Mouse (Mus musculus) layer of hippocampus, postnatal 10 days (tissue): ENCODE measurements around the gene Rnf182. TPM values are rescaled to one million over a fixed set of nuclear protein-coding genes. Genes with fewer than 3 reads are reported as not detected.

Experiments
- DNase-seq, 2 experiments: peaks; one replicate each; pipeline ENCODE4 v3.0.0; 2021; ENCODE audit warnings: low spot score in 2 of 2
- total RNA-seq, 2 experiments: library from RNA; stranded (reverse); gene quantifications; 2 replicates each; pipeline ENCODE4 v1.2.3; 2021

The Rnf182 gene
- total RNA-seq, 2 experiments from 2014 or later: 33.4 to 37.8 TPM

DNA sequence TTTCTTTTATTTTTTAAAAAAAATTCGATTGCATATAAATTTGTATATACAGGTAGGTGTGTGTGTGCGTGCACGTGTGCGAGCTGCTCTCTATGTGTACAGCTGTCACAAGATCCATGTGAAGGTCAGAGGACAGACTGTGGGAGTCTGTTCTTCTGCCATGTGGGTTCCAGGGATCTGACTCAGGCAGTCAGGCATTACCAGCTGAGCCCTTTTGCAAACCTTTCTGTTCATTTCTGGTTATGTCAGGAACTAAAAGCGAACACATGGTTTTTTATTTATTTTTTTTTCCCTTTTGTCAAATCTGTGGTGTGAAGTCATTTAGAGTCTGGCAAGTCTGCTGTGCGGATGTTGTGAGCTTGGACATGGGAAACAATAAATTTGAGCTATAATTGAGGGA is 6.7 kb upstream of the Rnf182 start:
- DNase-seq: peak in 1 of 2 experiments; percentile 24

DNA sequence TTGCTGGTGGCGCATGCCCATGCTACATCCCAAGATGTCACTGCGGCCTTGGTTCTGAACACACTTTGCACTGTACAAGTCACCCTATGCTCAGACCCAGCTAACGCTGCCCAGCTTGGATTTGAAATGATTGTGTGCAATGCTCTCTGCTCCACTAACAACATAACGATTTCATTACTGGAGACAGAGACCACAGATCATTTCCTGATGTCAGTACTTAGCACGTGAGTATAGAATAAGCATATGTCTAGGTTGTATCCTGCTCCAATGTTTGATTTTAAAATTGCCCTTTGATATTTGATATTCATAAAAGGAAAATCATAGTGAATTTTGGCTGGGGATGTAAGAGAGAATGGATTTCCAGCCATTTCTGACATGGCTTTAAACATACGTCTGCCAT is 3.5 kb upstream of the Rnf182 start:
- no peak for DNase-seq

DNA sequence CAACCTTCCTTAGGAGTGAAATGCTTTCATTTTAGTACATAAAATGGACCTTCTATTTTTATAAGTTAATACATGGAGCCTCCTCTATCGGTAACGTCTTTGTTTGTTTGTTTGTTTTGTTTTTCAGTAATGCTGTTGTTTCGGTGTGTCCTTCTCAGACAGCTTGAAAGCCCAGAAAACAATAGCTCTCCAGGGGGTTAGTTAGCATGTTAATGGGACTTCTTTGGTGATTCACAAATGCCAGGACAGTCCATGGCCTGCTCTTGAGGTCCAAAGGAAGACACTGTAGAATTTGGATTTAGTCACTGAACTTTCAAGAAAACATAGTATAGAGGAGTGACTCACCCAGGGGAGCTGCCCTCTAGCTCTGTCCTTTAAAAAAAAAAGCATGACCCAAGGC is 843 bp upstream of the Rnf182 start:
- DNase-seq: no peak

DNA sequence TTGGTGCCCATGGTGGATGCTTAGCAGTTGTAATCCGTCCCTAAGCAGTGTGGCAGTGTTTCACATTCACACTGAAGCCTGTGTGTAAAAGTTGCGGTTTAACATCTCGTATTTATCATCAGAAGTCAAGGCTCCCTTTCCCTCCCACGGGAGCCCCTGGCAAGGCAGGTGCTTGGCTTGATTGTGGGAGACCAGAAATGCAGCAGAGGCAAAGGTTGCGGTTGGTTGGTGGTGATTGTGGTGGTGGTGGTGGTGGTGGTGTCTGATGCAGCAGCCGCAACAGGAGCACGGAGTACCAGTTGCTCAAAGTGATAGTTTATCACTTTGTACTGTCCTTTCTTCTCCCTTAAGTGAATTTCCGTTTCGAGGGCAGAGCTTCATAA is 325 bp upstream of the Rnf182 start:
- DNase-seq: no peak

DNA sequence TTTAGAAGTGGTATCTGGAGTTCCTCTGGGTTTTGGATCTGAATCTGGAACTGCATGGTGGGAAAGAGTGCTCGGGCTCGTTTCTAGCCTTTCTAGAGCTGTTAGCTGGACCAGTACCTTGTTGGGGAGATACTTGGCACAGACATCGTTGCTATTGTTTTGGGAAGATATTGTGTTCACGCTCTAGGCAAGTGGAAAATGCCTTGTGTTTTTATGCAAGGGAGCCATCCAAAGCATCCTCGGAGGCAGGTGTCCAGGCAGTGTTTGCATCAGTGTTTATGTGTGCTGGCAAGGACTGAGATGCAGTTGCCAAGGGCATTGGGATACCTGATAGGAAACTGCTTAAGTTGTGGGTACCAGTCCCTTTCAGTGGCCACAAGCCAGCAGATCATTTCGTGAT is 1.0 kb downstream of the Rnf182 start:
- peak in 1 of 2 experiments; percentile 27 for DNase-seq

DNA sequence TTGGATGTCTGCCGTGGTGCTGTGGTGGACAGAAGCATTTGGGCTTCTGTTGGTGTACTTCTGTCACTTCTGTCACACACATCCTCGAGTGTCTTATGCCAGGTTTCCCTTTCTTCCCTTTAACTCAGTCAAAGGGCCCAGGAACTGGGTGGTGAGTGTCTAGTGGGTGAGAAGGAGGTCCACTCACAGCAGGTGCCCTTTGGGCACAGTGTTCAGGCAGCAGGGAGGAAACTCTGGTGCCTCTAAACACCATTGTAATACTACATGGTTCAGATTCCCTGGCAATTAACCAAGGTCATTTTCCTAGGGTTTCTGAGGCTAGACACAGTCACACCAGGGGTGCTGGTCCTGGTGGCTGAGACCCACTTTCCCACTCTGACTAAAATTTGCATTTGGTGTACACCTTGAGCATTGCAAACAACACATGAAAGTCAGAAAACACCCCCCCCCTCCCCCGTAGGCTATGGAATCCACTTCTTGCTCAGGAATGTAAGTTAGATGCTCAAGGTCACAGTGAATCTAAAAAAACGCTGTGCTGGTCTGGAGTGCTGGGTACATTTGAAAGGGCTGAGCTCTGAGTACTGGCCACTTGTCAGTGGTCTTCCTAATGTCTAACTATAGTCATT is 4.2 kb downstream of the Rnf182 start:
- no peak for DNase-seq

DNA sequence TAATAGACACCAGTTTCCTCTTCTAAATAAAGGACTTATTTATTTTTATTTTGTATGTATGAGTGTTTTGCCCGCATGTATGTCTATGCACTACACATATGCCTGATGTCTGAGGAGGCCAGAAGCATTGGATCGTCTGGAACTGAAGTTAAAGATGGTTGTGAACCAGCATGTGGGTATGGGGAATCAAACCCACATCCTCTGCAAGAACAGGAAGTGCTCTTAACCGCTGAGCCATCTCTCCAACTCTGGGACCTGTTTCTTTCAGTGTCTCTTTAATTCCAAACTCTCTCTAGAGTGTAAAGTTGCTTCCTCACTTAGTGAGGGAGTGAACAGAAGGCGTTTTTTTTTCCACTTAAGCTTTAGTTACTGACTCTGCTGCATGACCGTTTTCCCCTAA is 12.4 kb downstream of the Rnf182 start:
- DNase-seq: no peak

DNA sequence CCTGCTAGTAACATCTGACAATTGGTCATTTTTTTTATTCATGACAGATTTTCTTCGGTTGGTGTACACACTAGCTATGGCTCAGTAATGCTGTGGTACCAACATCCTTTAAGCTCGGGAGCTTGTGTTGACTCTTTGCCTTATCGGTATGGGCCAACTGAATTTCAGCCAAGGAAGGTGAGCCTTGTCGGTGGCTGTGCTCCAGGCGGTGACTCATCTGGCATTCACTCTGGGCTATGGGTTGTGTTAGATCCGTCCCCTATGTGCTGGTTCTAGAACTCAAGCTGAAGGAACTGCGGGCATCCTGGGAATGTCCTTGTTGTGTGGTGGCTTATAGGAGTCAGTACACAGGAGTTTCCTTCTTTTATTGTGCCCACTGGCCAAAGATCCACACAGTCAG is 14.3 kb downstream of the Rnf182 start:
- no peak for DNase-seq

DNA sequence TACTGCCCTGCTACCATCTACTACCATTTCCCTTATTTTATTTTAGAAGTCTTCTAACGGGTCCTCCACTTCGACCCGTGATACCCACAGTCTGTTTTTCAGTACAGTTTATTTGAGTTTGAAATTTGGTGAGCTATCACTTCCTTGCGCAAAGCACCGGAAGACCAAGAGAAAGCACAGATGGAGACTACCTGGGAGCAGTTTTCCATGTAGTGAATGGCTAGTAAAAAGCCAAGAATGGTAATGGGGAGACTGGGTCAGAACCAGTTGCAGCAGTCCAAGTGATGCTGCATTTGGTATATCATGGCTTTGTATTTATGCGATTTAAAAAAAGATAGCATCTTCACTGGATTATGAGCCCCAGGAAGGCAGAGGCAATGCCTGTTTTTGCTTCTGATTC is 15.8 kb downstream of the Rnf182 start:
- no peak for DNase-seq

DNA sequence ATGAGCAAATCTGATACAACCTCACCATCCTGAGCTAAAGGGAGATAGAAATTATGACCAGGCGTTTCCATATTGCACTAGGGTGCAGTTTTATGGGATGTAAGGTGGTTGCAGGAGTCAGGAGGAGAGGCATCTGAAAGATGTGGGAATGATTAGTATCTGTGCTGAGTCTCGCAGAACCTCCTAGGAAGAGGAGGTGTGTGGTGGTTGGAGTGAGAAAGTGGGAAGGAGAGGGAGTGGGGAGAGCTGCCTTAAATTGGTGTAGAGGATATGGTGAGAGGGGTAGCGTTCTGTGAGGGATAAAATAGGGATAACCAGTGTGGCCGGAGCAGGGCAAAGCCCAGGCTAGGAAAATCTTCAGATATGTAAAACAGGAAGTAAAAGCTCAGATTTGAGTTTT is 17.5 kb downstream of the Rnf182 start:
- DNase-seq: no peak

DNA sequence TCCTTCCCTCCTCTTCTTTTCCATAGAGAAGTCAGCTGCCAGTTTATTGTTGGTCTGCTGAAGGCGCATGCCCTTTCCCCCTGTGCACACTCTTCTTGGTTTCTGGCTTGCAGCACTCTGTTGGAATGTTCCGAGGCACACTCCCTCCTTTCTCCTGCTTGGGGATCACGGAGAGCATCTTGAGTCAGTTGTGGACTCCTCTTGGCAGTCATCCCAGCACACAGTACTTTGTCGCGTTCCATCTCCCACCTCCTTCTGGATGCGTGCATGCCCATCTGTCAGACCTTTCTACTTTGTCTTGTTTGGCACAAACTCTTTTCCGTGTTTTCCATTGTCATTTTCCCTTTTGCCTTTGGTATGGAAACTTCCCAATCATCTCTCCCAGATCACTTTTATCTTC is 22.2 kb downstream of the Rnf182 start:
- no peak for DNase-seq

DNA sequence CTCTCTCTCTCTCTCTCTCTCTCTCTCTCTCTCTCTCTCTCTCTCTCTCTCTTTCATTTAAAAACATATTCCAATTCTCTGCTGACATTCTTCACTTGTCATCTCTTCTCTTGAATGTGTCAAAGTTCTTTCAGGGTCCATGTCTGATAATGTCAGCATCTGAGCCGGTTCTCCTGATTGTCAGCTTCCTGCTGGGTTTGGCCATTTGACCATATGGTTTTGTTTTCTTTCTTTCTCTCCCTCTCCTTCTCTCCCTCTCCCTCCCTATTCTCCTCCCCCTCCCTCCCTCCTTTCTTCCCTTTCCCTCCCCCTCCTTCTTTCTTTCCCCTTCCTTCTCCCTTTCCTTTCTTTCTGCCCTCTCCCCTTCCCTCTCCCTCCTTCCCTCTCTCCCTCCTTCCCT is 29.5 kb downstream of the Rnf182 start:
- peak in 1 of 2 experiments; percentile 4 for DNase-seq

DNA sequence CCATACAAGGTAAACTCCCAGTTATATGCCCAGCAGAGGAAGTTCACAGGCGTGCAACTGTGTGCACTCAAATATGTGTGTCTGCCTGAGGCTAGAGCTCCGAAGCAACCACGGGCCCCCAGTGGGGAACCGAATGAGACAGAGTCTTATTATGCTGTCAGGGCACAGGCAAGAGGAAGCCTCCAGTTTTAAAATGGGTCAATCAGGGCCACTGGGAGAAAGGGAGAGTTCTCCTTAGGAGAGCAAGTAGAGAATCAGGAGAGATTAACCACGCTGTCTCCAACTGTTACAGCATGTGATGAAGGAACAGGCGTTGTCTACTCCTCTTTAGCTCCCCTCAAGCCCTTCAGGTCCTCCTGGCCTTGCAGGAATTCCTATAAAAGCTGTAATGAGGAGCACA is 33.0 kb downstream of the Rnf182 start:
- DNase-seq: no peak

DNA sequence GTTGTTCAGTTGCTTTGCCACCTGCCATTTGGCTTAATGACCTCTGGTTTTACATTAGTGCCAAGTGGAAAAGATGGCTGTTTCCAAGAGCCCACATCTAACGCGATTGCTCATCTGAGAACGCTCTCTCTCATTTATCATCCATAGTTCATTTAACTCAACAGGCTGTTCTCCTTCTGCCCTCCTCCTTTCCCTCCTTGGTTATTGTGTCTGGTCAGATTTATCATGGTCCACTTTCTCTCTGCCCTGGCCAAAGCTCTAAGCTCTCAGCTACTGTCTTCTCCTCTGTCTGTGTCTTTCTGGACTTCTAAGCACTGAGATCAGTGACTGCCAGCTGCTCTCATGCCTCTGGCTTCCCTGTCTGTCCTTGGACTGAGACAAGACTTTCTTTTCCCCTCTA is 35.8 kb downstream of the Rnf182 start:
- DNase-seq: no peak

DNA sequence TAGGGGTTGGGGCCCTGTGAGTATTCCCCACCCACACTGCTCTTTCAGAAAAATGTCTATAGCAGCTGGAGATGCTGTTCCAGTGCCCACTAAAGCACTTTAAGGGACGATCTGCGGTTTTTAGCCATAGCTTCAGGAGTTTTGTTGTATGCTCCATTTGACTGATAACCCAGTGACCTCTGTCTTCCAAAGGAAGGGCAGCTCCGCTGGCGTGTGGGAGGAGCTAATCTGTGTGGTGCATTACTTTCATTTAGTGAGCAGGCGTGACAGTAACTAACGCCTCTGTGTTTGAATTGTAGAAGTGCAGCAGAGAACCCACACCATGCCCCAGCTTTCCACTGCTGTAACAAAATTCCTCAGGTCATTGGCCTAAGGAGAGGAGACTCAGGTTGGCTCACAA is 38.6 kb downstream of the Rnf182 start:
- no peak for DNase-seq

DNA sequence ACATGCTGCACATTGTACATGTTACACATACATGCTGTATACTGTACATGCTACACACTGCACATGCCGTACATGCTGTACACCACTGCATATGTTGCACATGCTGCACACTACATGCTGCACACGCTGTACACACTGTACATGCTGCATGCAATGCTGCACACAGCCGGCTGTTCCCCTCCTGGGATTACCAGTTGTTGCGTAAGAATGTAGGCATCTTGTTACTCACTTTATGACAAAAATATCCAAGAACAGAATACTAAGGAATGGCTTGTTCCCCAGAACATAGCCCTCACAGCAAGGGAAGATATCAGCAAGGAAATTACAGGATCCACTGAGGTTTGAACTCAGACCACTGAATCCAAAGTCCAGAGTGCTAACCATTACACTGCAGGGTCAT is 47.7 kb downstream of the Rnf182 start:
- DNase-seq: no peak

DNA sequence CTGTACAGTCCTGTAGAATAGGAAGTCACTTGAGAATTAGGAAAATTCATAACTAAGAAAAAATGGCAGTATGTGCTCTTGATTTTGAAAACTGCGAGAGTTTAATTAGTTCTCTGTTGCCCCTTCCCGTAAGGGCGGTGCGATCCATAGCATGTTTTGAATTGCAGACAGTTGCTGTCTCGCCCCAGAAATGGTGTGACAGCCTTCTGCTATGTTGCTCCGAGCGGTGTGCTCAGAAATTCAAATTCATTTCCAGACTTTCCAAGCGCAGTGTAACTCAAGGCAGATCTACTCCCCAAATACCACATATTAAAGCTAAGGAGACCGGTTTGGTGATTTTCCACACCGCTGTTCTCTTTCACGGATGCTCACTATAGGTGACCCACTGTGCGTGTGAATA is 50.6 kb downstream of the Rnf182 start:
- no peak for DNase-seq

DNA sequence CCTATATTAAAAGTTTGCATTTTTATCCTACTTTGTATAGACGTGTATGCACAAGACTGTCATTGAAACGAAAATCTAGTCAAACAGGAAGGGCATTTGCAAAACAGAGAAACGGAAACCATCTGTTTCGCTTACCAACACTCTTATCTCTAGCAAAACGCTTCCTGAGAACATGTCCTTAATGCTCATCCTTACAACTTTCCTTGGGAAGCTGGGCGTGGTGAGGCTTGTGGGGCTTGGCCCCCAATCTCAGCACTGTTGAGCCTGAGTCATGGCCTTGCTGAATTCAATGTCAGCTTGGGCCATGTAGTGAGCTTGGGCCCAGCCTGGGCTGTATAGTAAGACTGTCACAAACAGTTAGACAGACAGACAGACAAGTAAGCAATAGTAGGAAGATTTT is 51.4 kb downstream of the Rnf182 start:
- no peak for DNase-seq

DNA sequence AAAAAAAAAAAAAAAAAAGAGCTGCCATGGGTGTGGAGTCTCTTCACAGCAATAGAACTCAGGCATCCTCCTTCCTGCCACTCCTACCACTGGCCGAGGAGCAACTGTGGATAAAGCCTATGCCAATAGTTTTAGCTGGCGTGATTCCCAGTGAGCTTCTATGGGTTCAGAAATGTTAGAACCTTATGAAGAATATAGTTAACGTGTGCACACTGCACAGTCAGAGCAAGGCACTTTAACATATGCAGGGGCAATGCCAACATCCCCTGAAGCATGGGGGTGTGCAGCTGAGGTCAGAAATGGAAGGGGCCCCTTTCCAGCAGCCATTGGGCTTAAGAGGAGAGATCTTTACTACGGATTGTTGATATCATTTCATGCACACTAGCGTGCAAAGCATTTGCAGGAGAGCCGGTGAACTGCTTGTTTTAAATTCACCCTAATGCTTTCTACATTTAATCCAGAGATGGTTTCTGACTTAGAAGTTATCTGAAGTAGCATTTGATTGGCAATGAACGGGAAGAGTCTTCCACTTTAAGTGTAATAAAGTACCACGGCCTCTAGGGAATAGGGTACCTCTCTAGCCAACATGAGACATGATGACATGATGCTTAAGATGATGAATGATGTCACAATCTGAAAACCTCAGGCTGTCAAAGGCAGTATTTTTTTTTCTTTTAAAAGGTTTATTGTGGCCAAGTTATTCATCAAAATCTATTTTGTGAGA is 61.8 kb downstream of the Rnf182 start:
- no peak for DNase-seq

DNA sequence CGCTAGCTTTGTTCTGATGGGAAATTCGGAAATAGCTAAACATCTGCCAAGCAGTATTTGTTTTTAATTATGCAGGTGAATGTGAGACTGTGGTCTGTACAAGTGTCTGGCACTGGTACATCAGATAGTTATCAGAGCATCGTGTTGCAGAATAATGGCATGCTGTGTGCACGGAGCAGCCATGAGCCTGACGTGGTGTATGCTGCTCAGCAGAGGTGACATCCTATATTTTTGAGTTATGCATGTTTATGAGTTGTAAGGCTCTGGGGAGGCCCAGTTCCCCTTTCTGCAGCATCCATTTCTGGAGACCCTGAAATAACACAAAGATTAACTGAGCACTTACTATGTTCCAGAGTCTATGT is 62.4 kb downstream of the Rnf182 start:
- no peak for DNase-seq

DNA sequence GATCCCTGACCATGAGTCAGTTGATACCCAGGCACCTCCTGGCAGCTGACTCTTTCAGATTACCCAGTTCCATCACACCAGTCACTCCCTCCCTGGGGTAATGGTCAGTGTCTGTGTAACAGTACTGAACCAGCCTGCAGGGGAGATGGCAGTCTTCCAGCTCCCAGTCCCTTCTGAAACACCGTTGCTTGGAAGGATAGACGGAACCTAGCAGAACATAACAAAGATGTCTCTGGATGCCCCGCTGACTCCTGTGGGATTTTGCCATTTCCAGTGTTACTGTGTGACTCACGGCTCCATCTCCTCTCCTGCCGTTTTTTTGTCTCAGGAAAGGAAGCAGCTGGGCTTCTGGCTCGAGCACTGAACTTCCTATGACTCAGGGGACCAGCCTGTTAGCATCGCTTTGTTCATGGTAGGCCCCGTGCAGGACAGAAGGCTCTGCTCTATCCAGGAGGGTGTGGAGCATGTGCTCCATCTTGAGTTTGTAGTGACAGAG is 69.0 kb downstream of the Rnf182 start:
- peak; percentile 44 to 54 for DNase-seq

DNA sequence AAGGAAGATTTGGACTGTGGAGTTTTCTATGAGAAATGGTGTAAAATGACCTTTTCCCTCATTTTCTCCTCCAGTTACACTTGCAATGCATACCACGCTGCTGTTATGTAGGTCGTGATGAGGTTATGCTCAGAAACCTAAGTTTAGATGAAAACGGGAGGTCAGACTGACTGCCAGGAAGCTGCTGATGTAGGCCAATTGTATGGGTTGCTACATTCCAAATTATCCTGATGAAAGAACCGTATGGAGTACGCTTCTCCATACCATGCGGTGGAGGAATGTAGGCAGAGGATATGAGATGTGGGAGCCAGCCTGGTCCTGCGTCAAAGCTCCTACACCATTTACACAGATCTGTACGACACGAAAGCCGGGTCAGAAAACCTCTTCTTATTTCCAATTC is 72.6 kb downstream of the Rnf182 start:
- no peak for DNase-seq

DNA sequence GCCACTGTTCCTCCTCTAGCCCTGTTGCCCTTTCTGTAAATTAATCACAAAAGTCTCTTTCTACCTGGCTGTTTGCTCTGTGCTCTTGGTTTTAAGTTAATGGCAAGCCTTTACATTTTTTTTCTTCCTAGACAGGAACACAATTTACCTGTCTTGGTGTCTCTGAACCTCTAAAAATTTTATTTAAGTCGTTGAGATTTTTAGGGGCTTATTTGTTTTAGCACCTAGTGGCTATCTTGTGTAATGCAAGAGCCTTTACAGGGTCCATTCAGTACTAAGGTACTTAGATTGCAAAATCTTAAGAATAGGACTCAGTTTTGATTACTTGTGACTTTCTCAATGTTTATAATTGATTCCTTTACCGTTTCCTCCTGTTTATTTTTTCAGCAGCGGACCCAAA is 76.2 kb downstream of the Rnf182 start:
- DNase-seq: no peak
